Mouse (Mus musculus) gonadal fat pad, adult 2 months (tissue): ENCODE measurements around the gene Mmd2. TPM values are rescaled to one million over a fixed set of nuclear protein-coding genes. Genes with fewer than 3 reads are reported as not detected.

ENCODE experiments used
- DNase-seq: peaks from one replicate; pipeline ENCODE4 v3.0.0-alpha.2; 2012; ENCODE audit warnings: low read depth
- polyA plus RNA-seq: library from polyadenylated mRNA; depleted of rRNA; stranded (reverse); fragments of >200 nt; gene quantifications from 2 replicates; pipeline ENCODE4 v1.2.3, GENCODE M21; 2012; rRNA removed

Mmd2 gene
- 2.1 and 2.5 TPM in 2 replicates for polyA plus RNA-seq

- DNase-seq, result no peak
Measured at GRCm38 (mm10) chr5:142608259-142608988, at the start of gene Mmd2. TSS of gene Mmd2 (minus strand) at chr5:142608800.

DNA sequence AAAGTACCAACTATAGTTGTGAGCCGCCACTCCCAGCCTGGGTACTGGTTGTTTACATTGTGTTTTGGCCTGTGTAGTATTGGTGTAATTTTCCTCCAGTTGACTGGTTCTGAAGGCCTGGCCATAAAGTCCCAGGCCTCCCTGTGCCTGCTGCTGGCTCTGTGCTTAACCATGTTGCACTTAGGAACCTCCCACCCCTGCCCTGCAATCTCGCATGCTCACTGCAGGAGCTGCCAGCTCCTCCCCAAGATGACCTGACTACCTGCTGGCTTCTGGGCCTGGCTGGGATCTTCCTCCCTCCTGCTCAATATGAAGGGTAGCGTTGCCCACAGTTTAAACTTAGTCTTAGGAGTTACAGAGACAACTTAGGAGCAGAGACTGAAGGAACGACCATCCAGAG, 43.7 kb upstream of the Mmd2 start:
- DNase-seq, result no peak

GRCm38 (mm10) chr5:142650794-142651497, 42.3 kb upstream of the Mmd2 start:
- no peak for DNase-seq

DNA sequence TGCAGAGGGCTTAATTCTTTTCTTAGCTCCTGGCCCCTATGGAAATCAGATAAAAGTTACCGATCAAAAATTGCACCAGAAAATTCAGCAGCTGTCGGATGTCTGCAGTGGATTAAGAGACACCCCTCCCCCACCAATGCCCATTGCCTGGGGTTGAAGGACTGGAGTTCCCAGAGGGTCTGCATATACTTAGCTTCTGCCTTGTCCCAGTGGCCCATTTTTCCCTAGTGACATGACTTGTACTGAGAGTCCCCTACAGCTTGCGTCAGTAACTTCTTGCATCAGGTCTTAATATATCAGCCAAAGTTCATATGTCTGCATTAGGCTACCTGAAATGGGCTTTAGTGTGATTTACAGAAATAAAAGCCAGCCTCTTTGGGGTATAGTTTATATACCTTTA, 41.8 kb upstream of the Mmd2 start:
- no peak for DNase-seq

DNA sequence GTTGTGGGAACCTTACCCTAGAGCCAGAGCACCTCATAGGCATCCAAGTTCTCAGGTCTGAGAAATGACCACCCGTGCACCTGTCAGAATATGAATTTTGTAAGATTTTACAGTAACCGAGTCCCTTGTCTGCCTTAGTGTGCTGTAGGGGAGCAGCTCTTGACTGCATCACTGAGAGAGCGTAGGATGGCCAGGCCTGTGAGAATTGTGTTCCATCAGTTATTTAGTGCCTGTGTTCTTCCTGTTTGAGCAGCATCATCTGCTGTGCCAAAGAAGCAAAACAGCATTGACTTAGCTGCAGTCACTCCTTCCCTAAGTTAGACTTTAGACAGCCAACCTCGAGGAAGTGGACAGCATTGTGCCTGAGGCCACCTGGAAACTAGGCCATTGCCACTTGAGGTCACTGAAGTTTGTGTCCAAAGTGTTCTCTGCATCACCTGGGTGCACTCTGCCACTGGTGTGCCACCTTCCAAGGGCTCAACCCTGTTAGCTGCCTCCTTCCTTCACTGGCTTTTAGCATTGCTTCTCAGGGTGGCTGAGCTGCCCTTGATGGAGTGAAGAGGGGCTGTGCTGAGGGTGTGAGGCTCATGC, 41.0 kb upstream of the Mmd2 start:
- DNase-seq, result no peak

GRCm38 (mm10) chr5:142648162-142648561, 39.6 kb upstream of the Mmd2 start:
- DNase-seq, result peak; percentile 58

DNA sequence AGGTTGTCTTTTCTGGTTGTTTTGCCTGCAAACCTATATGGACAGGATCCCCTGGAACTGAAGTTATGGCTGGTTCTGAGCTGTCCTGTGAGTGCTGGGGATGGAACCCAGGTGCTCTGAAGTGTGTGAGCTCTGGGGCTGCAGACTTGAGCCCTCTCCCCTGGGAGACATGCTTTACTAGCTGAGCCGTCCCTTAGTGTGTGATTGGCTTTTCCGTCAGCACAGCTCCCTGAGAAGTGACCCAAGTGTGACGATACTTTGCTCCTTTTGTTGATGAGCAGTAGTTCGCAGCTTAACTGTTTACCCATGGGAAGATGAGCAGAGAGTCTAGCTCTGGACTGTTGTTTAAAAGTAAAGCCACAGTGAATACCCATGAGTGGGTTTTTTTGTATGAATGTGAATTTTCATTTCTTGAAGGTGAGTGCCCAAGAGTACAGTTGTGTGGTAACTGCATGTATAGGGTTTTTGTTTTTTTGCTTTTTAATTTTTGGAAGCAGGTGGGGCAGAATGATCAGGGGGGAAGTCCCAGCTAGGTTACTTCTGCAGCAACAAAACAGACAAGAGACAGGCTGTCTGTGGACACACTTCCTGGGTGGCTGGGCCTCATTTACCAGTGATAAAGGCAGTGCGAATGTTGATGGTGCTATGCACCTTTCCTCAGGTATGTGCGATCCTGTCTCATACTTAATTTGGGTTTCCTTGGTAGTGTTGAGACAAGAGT, 32.9 kb upstream of the Mmd2 start:
- DNase-seq, result no peak

DNA sequence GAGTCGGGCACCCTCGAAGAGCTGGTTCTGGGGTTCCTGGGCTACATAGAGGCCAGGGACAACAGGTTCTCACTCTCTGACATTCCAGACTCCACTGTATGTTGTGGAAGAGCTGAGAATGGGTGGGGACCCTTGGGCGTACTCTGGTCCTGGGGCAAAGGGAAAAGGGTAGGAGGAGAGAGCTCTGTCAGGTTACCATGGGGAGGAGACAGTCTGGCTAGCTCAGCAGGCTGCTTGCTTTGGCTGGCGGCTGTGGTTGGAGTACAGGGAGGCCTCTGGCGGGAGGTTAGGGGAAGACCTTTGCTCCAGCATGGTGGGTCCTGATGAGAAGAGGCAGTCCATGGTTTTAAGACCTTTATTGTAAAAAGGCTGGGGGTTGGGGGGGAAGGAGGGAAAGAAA, 31.5 kb upstream of the Mmd2 start:
- DNase-seq, result no peak

- no peak for DNase-seq
Measured at GRCm38 (mm10) chr5:142637823-142638222, 29.2 kb upstream of the Mmd2 start.

DNA sequence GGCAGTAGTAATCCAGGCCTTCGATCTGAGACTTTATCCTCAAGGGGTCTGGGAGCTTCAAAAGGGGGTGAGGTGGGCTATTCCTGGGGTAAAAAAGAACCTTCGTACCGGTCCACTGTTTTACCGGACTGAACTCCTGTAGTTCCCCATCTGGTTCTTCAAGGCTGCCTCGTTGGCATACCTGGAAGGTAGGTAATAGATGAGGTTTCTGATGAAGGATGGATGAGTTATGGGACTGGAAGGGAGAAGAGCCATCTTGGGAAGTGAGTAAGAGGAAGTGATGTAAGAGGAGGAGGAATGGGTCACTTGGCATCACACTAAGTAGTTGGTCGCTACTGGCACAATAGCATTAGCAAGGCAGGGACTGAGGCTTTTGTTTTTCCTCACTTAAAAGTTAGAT, 21.6 kb upstream of the Mmd2 start:
- DNase-seq, result no peak

GRCm38 (mm10) chr5:142629663-142630025, 21.0 kb upstream of the Mmd2 start:
- DNase-seq, result no peak

- no peak for DNase-seq
Measured at GRCm38 (mm10) chr5:142628726-142629662, 20.4 kb upstream of the Mmd2 start.

DNA sequence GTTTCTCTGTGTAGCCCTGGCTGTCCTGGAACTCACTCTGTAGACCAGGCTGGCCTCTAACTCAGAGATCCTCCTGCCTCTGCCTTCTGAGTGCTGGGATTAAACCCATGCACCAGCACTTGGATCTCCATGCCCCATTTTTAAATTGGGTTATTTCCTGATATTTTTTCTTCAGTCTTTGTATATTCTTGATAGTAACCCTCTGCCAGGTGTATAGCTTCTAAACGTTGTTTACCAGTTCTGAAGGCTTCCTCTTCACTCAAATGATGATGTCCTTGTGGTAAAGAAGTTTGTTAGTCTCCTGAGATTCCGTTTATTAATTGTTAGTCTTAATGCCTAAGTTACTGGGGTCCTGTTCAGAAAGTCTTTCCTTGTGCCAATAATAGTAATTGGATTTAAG, 18.8 kb upstream of the Mmd2 start, which contains the start of gene Wipi2:
Gene Wipi2, plus strand, starts transcription at position 301 of the 400 bp plus-strand sequence.
- no peak for DNase-seq

DNA sequence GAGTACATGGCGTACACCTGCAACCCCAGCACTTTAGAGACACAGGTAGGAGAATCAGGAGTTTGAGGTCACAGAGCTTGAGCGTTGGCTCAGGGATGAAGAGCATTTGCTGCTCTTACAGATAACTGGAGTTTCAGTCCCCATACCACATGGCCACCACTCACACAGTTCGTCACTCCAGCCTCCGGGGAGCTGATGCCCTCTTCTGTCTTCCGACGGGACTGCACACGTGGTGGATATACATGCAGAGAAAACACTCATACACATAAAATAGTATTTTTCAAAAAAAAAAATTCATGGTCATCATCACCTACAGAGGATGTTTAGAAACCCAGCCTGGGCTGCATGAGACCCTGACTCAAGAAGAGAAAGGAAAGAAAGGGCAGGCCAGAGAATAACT, 14.5 kb upstream of the Mmd2 start:
- DNase-seq, result no peak

DNA sequence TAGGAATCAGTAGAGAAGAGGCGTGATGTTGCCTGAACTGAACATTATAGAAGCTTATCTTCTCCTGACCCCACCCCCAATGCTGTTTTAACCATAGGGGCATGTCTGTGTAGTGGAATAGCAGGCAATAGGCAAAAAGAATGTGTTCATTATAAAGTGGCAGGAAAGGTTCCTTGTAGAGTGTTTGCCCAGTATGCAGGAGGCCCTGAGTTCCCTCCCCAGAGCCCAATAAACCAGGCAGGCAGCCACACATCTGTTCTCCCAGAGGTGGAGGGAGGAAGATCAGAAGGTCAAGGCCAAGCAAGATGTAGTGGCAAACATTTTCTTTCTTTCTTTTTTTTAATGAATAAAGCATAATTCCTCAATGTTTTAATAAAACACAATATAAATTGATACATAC, 13.5 kb upstream of the Mmd2 start:
- DNase-seq, result no peak

DNA sequence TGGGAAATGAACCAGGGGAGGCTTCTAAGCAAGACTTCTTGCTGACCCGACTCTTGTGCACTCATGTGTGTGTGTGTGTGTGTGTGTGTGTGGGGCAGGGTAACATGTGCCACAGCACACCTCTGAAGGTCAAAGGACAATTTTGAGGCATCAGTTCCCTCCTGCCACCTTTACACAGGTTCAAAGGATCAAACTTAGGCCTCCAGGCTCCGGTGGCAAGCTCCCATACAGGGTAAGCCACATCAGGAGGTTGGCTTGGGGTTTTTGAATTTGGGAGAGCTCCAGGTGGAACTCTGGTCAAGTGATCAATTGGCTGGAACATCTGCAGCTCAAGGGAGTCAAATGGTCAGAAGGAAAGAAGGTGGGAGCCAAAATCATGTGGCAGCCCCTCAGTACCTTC, 12.8 kb upstream of the Mmd2 start:
- no peak for DNase-seq

GRCm38 (mm10) chr5:142619866-142620265, 11.3 kb upstream of the Mmd2 start:
- DNase-seq, result no peak

- DNase-seq, result no peak
Measured at GRCm38 (mm10) chr5:142616326-142616725, 7.7 kb upstream of the Mmd2 start.

DNA sequence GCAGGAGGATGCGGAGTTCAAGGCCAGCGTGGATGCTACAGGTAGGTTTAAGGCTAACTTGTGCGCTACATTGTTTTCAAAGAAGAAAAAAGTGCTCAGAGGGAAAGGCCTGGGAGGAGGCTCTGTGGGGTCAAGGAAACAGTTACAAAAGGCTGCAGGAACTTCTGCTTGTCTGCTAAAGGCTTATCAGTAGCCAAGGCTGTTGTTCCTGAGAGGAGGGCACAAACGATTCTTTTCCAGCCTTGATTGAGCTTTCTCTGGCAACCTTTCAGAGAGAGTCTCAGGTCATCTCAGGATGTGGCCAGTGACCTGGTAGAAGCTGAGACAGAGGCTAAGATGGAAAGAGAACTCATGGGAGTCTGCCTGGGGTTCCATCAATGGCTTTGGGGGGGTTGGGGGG, 7.0 kb upstream of the Mmd2 start:
- DNase-seq, result no peak

- DNase-seq, result no peak
Measured at GRCm38 (mm10) chr5:142614513-142614912, 5.9 kb upstream of the Mmd2 start.

- DNase-seq, result no peak
Measured at GRCm38 (mm10) chr5:142610362-142610761, 1.8 kb upstream of the Mmd2 start.
